Mouse (Mus musculus): ENCODE data around the gene Pptc7. TPM values are rescaled to one million over a fixed set of nuclear protein-coding genes. Genes with fewer than 3 reads are reported as not detected.

Gene Pptc7
- polyA plus RNA-seq, 1 experiment: 18.8 TPM

DNA sequence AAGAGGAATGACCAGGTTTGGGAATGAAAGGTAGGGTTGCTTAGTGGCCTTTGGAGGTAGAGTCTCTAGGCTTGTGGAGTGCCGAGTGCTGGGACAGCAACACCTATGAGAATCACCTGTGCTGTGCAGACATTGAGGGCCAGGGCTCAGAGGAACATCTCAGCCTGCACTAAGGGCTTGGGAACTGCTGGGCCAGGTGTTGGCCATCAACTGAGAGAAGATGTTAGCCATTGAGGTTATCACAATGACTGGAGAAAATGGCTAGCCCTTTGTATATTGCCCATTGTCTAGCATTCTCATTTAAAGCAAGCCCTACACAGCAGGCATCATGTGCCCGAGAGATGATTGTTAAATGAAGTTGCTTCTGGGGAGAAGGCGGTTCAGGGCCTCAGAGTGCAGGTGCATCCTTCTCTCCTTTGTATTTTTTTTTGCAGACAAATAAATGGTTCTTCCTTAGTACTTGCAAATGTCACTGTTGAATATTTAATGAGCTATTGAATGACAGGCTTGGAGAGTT lies 10.1 kb downstream of the Pptc7 start:
- WGBS: 80% methylated on average over 3 of the region's 3 CpGs
- H3K4me1 ChIP-seq (ENCODE audit: control insufficient read depth, insufficient read depth, insufficient read length): peaks cover 21% of the 10 kb centered on the region
- TF ChIP-seq POLR2A (IDR thresholded peaks at IDR 0.05; ENCODE audit: low read depth, low read length) (no peak), CTCF (IDR thresholded peaks at IDR 0.05; ENCODE audit: extremely low read depth, insufficient read depth, insufficient read length, insufficient replicate concordance) (no peak)
- no peaks in the 10 kb centered on the region for H3K27me3 ChIP-seq (ENCODE audit: control insufficient read depth, insufficient read depth, low read length)
- H3K4me3 ChIP-seq (ENCODE audit: extremely low read depth, insufficient read depth, insufficient read length): no peak overlapping the region
- no peak for DNase-seq (ENCODE audit: low read depth in 1 of 2, low spot score in 2 of 2)
- H3K36me3 ChIP-seq (ENCODE audit: control insufficient read depth, insufficient read depth, low read length): no peaks in the 10 kb centered on the region
- no peak overlapping the region for H3K27ac ChIP-seq (ENCODE audit: insufficient read depth, low read length)

DNA sequence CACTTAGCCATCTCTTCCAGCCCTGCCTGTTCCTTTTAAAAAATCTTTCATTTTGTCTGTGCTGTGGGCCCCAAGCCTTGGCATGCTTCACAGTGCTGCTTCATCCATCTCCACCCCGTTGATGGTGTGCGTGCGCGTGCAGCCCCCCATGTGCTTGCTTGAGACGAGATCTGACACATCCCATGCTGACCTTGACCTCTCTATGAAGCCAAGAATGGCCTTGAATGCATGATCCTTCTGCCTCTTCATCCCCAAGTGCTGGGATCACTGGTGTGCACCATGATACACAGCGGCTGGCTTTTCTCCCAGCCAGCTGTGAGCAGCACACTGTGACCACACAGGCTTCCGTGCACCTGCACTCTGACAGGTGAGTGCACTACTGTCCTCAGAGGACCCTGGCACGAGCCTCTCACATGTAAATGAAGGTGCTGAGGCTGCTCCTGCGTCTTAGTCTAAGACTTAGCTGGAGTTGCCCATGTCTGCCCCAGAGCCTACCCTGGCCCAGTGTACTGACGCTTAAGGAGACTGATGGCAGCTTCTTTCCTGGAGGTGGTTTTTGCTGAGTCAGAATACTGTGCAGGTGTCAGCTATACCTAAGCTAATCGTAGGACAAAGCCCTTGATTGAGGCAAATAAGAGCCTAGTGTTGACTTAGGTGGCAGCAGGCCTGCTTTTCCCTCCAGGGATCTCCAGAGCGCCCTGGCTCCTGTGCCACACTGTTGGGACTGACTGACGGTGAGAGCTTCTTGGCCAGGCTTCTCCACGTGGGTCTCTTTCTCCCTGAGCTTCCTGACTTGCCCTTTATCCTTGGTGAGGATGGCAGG lies 11.2 kb downstream of the Pptc7 start:
- peaks cover 21% of the 10 kb centered on the region for H3K4me1 ChIP-seq (ENCODE audit: control insufficient read depth, insufficient read depth, insufficient read length)

DNA sequence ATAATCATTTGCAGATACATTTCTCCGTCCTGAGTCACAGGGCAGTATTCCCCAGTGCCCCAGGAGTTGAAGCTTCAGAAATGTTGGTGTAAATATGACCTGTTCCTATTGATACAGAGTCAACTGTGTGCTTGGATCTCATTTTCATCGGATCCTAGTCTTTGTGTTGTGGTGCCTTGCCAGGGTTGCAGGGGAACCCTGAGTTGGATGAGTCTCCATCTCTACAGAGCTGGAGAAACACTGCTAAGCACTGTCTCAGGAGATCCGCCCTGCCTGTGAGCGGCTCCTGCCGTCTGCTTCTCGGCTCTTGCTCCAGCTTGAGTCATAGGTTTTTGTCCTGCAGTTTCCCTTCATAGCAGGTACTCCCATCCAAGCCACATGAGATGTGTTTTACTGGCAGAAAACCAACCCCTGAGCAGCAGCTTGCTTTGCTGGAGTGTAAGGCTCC lies 15.9 kb downstream of the Pptc7 start:
- TF ChIP-seq POLR2A (IDR thresholded peaks at IDR 0.05; ENCODE audit: low read depth, low read length) (no peak), CTCF (IDR thresholded peaks at IDR 0.05; ENCODE audit: extremely low read depth, insufficient read depth, insufficient read length, insufficient replicate concordance) (no peak)
- no peaks in the 10 kb centered on the region for H3K27me3 ChIP-seq (ENCODE audit: control insufficient read depth, insufficient read depth, low read length)
- no peak for DNase-seq (ENCODE audit: low read depth in 1 of 2, low spot score in 2 of 2)
- no peak overlapping the region for H3K27ac ChIP-seq (ENCODE audit: insufficient read depth, low read length)
- no peak overlapping the region for H3K4me3 ChIP-seq (ENCODE audit: extremely low read depth, insufficient read depth, insufficient read length)
- no peaks in the 10 kb centered on the region for H3K36me3 ChIP-seq (ENCODE audit: control insufficient read depth, insufficient read depth, low read length)
- peaks cover 12% of the 10 kb centered on the region; the same call in 1 of the 2 replicates for H3K4me1 ChIP-seq (ENCODE audit: control insufficient read depth, insufficient read depth, insufficient read length)
- 92% methylated on average over 6 of the region's 6 CpGs for WGBS

More for the DNA sequence above, 11.2 kb downstream of the Pptc7 start:
- Histone ChIP-seq H3K27ac (ENCODE audit: insufficient read depth, low read length) (no peak overlapping the region), H3K27me3 (ENCODE audit: control insufficient read depth, insufficient read depth, low read length) (no peaks in the 10 kb centered on the region), H3K36me3 (ENCODE audit: control insufficient read depth, insufficient read depth, low read length) (no peaks in the 10 kb centered on the region), H3K4me3 (ENCODE audit: extremely low read depth, insufficient read depth, insufficient read length) (no peak overlapping the region)
- WGBS: 74% methylated on average over 14 of the region's 14 CpGs
- no peak for TF ChIP-seq POLR2A (IDR thresholded peaks at IDR 0.05; ENCODE audit: low read depth, low read length)
- TF ChIP-seq CTCF (IDR thresholded peaks at IDR 0.05; ENCODE audit: extremely low read depth, insufficient read depth, insufficient read length, insufficient replicate concordance): no peak
- no peak for DNase-seq (ENCODE audit: low read depth in 1 of 2, low spot score in 2 of 2)

DNA sequence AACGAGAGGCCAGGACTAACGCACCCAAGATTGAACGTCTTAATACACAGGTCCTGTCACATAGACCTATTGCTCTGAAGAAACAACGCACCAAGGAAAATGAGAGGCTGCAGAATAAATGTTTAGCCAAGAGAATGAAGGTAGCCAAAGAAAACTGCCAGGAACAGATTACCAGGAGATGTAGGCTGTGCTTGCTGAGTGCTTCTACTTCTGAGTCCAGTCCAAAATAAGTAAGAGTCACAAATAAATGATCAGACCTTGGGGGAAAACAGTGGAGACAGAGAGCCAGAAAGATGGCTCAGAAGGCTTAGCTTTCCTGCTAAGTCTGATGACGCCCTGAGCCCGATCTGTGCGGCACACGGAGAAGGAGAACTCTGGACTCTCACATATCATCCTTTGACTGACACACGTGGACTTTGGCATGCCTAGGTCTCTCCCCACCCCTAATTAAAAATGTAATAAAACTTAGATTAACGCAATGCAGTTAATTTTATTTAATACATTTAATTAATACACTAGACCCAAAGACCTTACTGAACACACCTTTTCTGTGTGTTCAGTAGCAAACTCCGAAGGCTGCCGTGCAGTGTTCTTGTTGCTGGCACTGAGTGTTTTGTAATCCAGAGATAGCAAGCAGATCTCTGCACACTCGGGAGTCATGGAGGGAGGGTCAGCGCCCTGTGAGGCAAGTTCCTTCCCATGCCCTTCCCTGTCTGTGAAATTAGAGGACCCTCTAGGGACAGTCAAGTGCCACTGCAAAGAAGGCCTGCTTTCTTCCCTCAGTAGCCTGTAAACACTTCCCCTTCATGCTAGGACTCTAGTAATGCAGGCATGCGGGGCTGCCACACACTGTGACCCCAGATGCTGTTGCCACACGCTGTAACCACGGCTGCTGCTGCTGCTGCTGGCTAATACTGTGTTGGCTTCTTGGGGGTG lies 18.9 kb downstream of the Pptc7 start:
- H3K36me3 ChIP-seq (ENCODE audit: control insufficient read depth, insufficient read depth, low read length): peaks cover under 1% of the 10 kb centered on the region
- WGBS: 72% methylated on average over 17 of the region's 17 CpGs
- H3K27me3 ChIP-seq (ENCODE audit: control insufficient read depth, insufficient read depth, low read length): no peaks in the 10 kb centered on the region
- TF ChIP-seq POLR2A (IDR thresholded peaks at IDR 0.05; ENCODE audit: low read depth, low read length) (no peak), CTCF (IDR thresholded peaks at IDR 0.05; ENCODE audit: extremely low read depth, insufficient read depth, insufficient read length, insufficient replicate concordance) (no peak)
- DNase-seq (ENCODE audit: low read depth in 1 of 2, low spot score in 2 of 2): no peak
- H3K27ac ChIP-seq (ENCODE audit: insufficient read depth, low read length): no peak overlapping the region
- H3K4me1 ChIP-seq (ENCODE audit: control insufficient read depth, insufficient read depth, insufficient read length): peaks cover 9% of the 10 kb centered on the region; the same call in 1 of the 2 replicates
- no peak overlapping the region for H3K4me3 ChIP-seq (ENCODE audit: extremely low read depth, insufficient read depth, insufficient read length)

DNA sequence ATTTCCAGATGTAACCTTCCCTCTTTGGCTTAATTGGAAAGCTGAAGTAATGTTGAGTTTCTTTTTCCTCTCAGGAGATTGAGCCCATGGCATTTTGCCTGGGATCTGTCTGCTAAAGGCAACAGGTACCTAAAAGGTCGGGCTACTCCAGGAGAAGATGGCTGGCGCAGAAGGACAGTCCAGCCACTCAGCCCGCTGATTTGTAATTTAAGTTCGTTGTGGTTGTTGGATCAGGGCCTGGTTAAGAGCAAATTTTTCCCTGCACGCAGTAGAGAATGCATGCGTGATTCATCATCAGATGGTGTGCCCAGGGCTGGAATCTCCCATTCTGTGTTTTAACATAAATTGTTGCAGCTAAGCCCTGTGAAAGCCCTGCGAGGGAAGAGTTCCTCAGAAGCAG lies 19.8 kb downstream of the Pptc7 start:
- no peak overlapping the region for H3K4me3 ChIP-seq (ENCODE audit: extremely low read depth, insufficient read depth, insufficient read length)
- peaks cover 9% of the 10 kb centered on the region for H3K36me3 ChIP-seq (ENCODE audit: control insufficient read depth, insufficient read depth, low read length)
- no peaks in the 10 kb centered on the region for H3K27me3 ChIP-seq (ENCODE audit: control insufficient read depth, insufficient read depth, low read length)
- peaks cover 9% of the 10 kb centered on the region; the same call in 1 of the 2 replicates for H3K4me1 ChIP-seq (ENCODE audit: control insufficient read depth, insufficient read depth, insufficient read length)
- no peak for DNase-seq (ENCODE audit: low read depth in 1 of 2, low spot score in 2 of 2)
- H3K27ac ChIP-seq (ENCODE audit: insufficient read depth, low read length): no peak overlapping the region
- 83% methylated on average over 7 of the region's 7 CpGs for WGBS
- TF ChIP-seq CTCF (IDR thresholded peaks at IDR 0.05; ENCODE audit: extremely low read depth, insufficient read depth, insufficient read length, insufficient replicate concordance) (no peak), POLR2A (IDR thresholded peaks at IDR 0.05; ENCODE audit: low read depth, low read length) (no peak)

DNA sequence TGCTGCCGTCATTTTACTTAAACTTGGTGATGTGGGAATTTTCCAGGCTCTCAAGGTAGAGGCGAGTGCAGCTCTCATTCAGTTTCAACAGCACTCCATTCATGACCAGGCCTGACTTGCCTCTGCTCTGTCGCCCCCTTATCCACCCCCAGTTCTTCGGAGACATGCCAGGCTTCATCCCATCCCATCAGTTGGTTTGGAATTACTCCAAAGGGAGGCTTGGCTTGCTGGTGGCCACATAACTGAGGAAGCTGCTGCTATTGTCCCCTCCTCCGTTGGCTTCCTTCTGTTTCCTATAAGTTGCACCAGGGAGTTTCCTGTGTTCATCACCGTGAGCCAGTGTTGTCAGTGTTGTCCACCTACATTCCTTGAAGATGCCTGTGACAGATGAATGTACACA lies 20.4 kb downstream of the Pptc7 start:
- 80% methylated on average over 6 of the region's 6 CpGs for WGBS
- Histone ChIP-seq H3K36me3 (ENCODE audit: control insufficient read depth, insufficient read depth, low read length) (peaks cover 9% of the 10 kb centered on the region), H3K4me1 (ENCODE audit: control insufficient read depth, insufficient read depth, insufficient read length) (peaks cover 9% of the 10 kb centered on the region; the same call in 1 of the 2 replicates), H3K4me3 (ENCODE audit: extremely low read depth, insufficient read depth, insufficient read length) (no peak overlapping the region), H3K27ac (ENCODE audit: insufficient read depth, low read length) (no peak overlapping the region), H3K27me3 (ENCODE audit: control insufficient read depth, insufficient read depth, low read length) (no peaks in the 10 kb centered on the region)
- no peak for DNase-seq (ENCODE audit: low read depth in 1 of 2, low spot score in 2 of 2)
- TF ChIP-seq POLR2A (IDR thresholded peaks at IDR 0.05; ENCODE audit: low read depth, low read length) (no peak), CTCF (IDR thresholded peaks at IDR 0.05; ENCODE audit: extremely low read depth, insufficient read depth, insufficient read length, insufficient replicate concordance) (no peak)
